In genomic region chr9:99365906-99366305, GRCm38 (mm10) we compare ENCODE assay signal across 28 mouse cellular contexts. TPM values are rescaled to one million over a fixed set of nuclear protein-coding genes. Genes with fewer than 3 reads are reported as not detected.
DNase-seq lines count a peak whose midpoint lies in the region; ATAC-seq and TF ChIP-seq lines count a peak whose summit lies in the region.
"Had no signal": no experiment of that assay in that cellular context is flagged by ENCODE, and none has a peak within 500 bp of the region (broad histone marks: within the 10 kb centered on the region; RNA-seq: fewer than 3 reads in every experiment).

No protein-coding gene starts in this region.

- H3K4me3 ChIP-seq in midbrain, embryonic 11.5 days (ENCODE audit: low read depth, low read length): no peak overlapping the region
- H3K4me3 ChIP-seq in midbrain, embryonic 10.5 days: no peak overlapping the region
- no peak overlapping the region for H3K4me3 ChIP-seq in myocyte
- no peak overlapping the region for H3K4me3 ChIP-seq in intestine, embryonic 16.5 days (ENCODE audit: low read length)
- H3K4me3 ChIP-seq: embryonic facial prominence, embryonic 13.5 days; embryonic facial prominence, embryonic 15.5 days; erythroblast, embryonic 14.5 days; forebrain, embryonic 10.5 days; forebrain, embryonic 12.5 days had no signal

- peak; percentile 10 for DNase-seq in midbrain, embryonic 11.5 days (ENCODE audit: low spot score, missing footprints)
- DNase-seq in midbrain, embryonic 10.5 days (ENCODE audit: low spot score): no peak
- DNase-seq in NIH3T3 (ENCODE audit: low read depth): peak; percentile 61
- no peak for DNase-seq in right cerebral cortex, postnatal 14 days
- DNase-seq in adrenal gland, postnatal 25 days: no peak
- DNase-seq: adrenal gland, adult 8-10 months; adrenal gland, postnatal 14 days; B cell, adult 2 months; cerebellum, adult 11 months; cerebellum, adult 18-20 months; cerebellum, adult 8-10 months; cerebellum, adult 9-11 months; cerebellum, postnatal 14 days; cerebellum, postnatal 36 days; embryo, embryonic 11 days had no signal

- H3K27ac ChIP-seq in midbrain, embryonic 11.5 days (ENCODE audit: low read depth, low read length): no peak overlapping the region
- H3K27ac ChIP-seq in midbrain, embryonic 10.5 days (replicated peaks): no peak overlapping the region
- no peak overlapping the region for H3K27ac ChIP-seq in intestine, embryonic 16.5 days (ENCODE audit: low read length)
- H3K27ac ChIP-seq: embryonic facial prominence, embryonic 13.5 days; embryonic facial prominence, embryonic 15.5 days; forebrain, embryonic 10.5 days; forebrain, embryonic 12.5 days had no signal

- ATAC-seq in midbrain, embryonic 11.5 days (ENCODE audit: low FRiP score): no peak
- ATAC-seq in intestine, embryonic 16.5 days: no peak
- ATAC-seq: activated CD4-positive, CD25-positive, alpha-beta regulatory T cell, adult 4 months; CD4-positive, CD25-positive, alpha-beta regulatory T cell, adult 4 months; forebrain, embryonic 14.5 days; forebrain, embryonic 16.5 days had no signal

- TF ChIP-seq POLR2A in myocyte (IDR thresholded peaks at IDR 0.05; ENCODE audit: insufficient read length, low read depth): no peak

- no peaks in the 10 kb centered on the region for H3K36me3 ChIP-seq in midbrain, embryonic 11.5 days (ENCODE audit: control insufficient read depth, insufficient read depth, low read length)
- no peaks in the 10 kb centered on the region for H3K36me3 ChIP-seq in midbrain, embryonic 10.5 days
- no peaks in the 10 kb centered on the region for H3K36me3 ChIP-seq in myocyte (ENCODE audit: control insufficient read depth, insufficient read depth)
- no peaks in the 10 kb centered on the region for H3K36me3 ChIP-seq in intestine, embryonic 16.5 days (ENCODE audit: control insufficient read depth, insufficient read depth, low read length)
- H3K36me3 ChIP-seq: embryonic facial prominence, embryonic 13.5 days; embryonic facial prominence, embryonic 15.5 days; forebrain, embryonic 10.5 days; forebrain, embryonic 12.5 days; G1E had no signal

- no peak overlapping the region for H3K9ac ChIP-seq in midbrain, embryonic 11.5 days (ENCODE audit: low read length)
- no peak overlapping the region for H3K9ac ChIP-seq in intestine, embryonic 16.5 days (ENCODE audit: low read depth, low read length)
- H3K9ac ChIP-seq: embryonic facial prominence, embryonic 13.5 days; embryonic facial prominence, embryonic 15.5 days; forebrain, embryonic 12.5 days had no signal

- 0 out of 2 replicates have a peak, but pooled peaks cover 2% of the 10 kb centered on the region for H3K27me3 ChIP-seq in midbrain, embryonic 11.5 days (ENCODE audit: control insufficient read depth, insufficient read depth, low read length)
- H3K27me3 ChIP-seq in midbrain, embryonic 10.5 days (ENCODE audit: low read depth, poor library complexity, severe bottlenecking): no peaks in the 10 kb centered on the region
- H3K27me3 ChIP-seq in myocyte (ENCODE audit: control insufficient read depth, insufficient read depth, insufficient read length): no peaks in the 10 kb centered on the region
- no peaks in the 10 kb centered on the region for H3K27me3 ChIP-seq in intestine, embryonic 16.5 days (replicated peaks; ENCODE audit: control insufficient read depth, insufficient read depth, low read length)
- H3K27me3 ChIP-seq: CH12.LX; embryonic facial prominence, embryonic 15.5 days; forebrain, embryonic 12.5 days had no signal

- H3K9me3 ChIP-seq in midbrain, embryonic 11.5 days (ENCODE audit: control insufficient read depth, low read length): no peaks in the 10 kb centered on the region
- no peaks in the 10 kb centered on the region for H3K9me3 ChIP-seq in midbrain, embryonic 10.5 days (replicated peaks)
- no peaks in the 10 kb centered on the region for H3K9me3 ChIP-seq in intestine, embryonic 16.5 days (ENCODE audit: control insufficient read depth, low read length)
- H3K9me3 ChIP-seq: embryonic facial prominence, embryonic 13.5 days; embryonic facial prominence, embryonic 15.5 days; forebrain, embryonic 10.5 days; forebrain, embryonic 12.5 days; G1E had no signal

- H3K4me2 ChIP-seq in midbrain, embryonic 11.5 days: no peak overlapping the region
- H3K4me2 ChIP-seq in myocyte (ENCODE audit: low read depth): peak overlapping the region; percentile 45
- H3K4me2 ChIP-seq in intestine, embryonic 16.5 days (ENCODE audit: low read depth, low read length): no peak overlapping the region
- H3K4me2 ChIP-seq: embryonic facial prominence, embryonic 13.5 days; embryonic facial prominence, embryonic 15.5 days; forebrain, embryonic 12.5 days had no signal

- WGBS in midbrain, embryonic 11.5 days: 73% methylated on average over 3 of the region's 3 CpGs
- WGBS in midbrain, embryonic 10.5 days: 82% methylated on average over 3 of the region's 3 CpGs
- 56% methylated on average over 3 of the region's 3 CpGs for WGBS in intestine, embryonic 16.5 days

- no peak overlapping the region for H3ac ChIP-seq in myocyte (ENCODE audit: control insufficient read depth, insufficient read length)

- H3K4me1 ChIP-seq in midbrain, embryonic 11.5 days (ENCODE audit: control insufficient read depth, insufficient read depth, low read length): no peaks in the 10 kb centered on the region
- H3K4me1 ChIP-seq in midbrain, embryonic 10.5 days: no peaks in the 10 kb centered on the region
- no peaks in the 10 kb centered on the region for H3K4me1 ChIP-seq in intestine, embryonic 16.5 days (ENCODE audit: control insufficient read depth, insufficient read depth, low read length)
- H3K4me1 ChIP-seq: embryonic facial prominence, embryonic 13.5 days; embryonic facial prominence, embryonic 15.5 days; forebrain, embryonic 10.5 days; forebrain, embryonic 12.5 days had no signal

- no peaks in the 10 kb centered on the region for H3K79me2 ChIP-seq in myocyte (ENCODE audit: control insufficient read depth, insufficient read depth)

TF ChIP-seq in myocyte, 11 proteins besides CTCF, POLR2A, EP300 and RAD21:
- no peak for TF ChIP-seq USF1 (IDR thresholded peaks at IDR 0.05; ENCODE audit: low read depth)
- TF ChIP-seq TCF12 (IDR thresholded peaks at IDR 0.05; ENCODE audit: insufficient read depth, poor library complexity, severe bottlenecking): no peak
- TF ChIP-seq POLR2AphosphoS2 (IDR thresholded peaks at IDR 0.05; ENCODE audit: insufficient read length, low read depth): no peak

RNA-seq across cellular contexts. Expression of gene Esyt3, which starts 7.5 kb away (rescaled TPM):
- 0.12 and 0.34 TPM in 2 replicates for polyA plus RNA-seq in midbrain, embryonic 11.5 days (2014; fragmentation: Nextera tagmentation; extraction: Ambion mirVana)
- 0.10 and 0.27 TPM in 2 replicates for polyA plus RNA-seq in midbrain, embryonic 10.5 days (2016; fragmentation: Nextera tagmentation; extraction: Ambion mirVana)
- 0.01 TPM for polyA plus RNA-seq in myocyte (2012; fragmentation: generic; extraction: Trizol)
- polyA plus RNA-seq in intestine, embryonic 16.5 days (2015; fragmentation: Nextera tagmentation; extraction: Ambion mirVana): 0.38 and 0.40 TPM in 2 replicates
- 0.79 and 1.2 TPM in 2 replicates for total RNA-seq in adrenal gland, postnatal 25 days (2021)
- total RNA-seq: CH12.LX had no signal
- polyA plus RNA-seq: CD4-positive, CD25-positive, alpha-beta regulatory T cell, adult 4 months; erythroblast, embryonic 14.5 days; G1E had no signal

Comparison
In these comparisons a context has a peak if more than half of its experiments do, and no peak if none do; other contexts are left out.
1. DNase-seq: peak in midbrain, embryonic 11.5 days (single experiment) and NIH3T3 (single experiment); none in midbrain, embryonic 10.5 days (single experiment), right cerebral cortex, postnatal 14 days (single experiment) and adrenal gland, postnatal 25 days (single experiment).